Mouse (Mus musculus) liver, embryonic 11.5 days (tissue): ENCODE results near the gene Plxdc2. TPM values are rescaled to one million over a fixed set of nuclear protein-coding genes. Genes with fewer than 3 reads are reported as not detected.

Source experiments
- ATAC-seq: fragments of 200-750 bp; cut with Nextera tagmentation; replicated peaks from 2 replicates; pipeline ENCODE4 v1.8.0; 2017; ENCODE audit warnings: moderate number of reproducible peaks, mild to moderate bottlenecking, moderate TSS enrichment, moderate library complexity; ENCODE audit not compliant: low FRiP score
- DNase-seq: peaks from one replicate; pipeline ENCODE4 v3.0.0-alpha.2; 2017; ENCODE audit warnings: low spot score
- H3K27ac ChIP-seq: fragments of 300-500 bp; sonication (generic); 2 replicates; pipeline ENCODE4 v1.5.1; 2014; ENCODE audit warnings: mild to moderate bottlenecking, low read depth, low read length, control low read depth
- H3K27me3 ChIP-seq: fragments of 300-500 bp; sonication (generic); replicated peaks from 2 replicates; pipeline ENCODE4 v1.6.1; 2014; ENCODE audit warnings: low read length, mixed read lengths; ENCODE audit not compliant: control insufficient read depth, insufficient read depth
- H3K36me3 ChIP-seq: fragments of 300-500 bp; sonication (generic); 2 replicates; pipeline ENCODE4 v1.6.1; 2014; ENCODE audit warnings: mild to moderate bottlenecking, low read length, moderate library complexity, mixed read lengths; ENCODE audit not compliant: control insufficient read depth, insufficient read depth
- H3K4me1 ChIP-seq: fragments of 300-500 bp; sonication (generic); replicated peaks from 2 replicates; pipeline ENCODE4 v1.6.1; 2014; ENCODE audit warnings: low read length, mixed read lengths; ENCODE audit not compliant: control insufficient read depth, insufficient read depth
- H3K4me2 ChIP-seq: fragments of 300-500 bp; sonication (generic); 2 replicates; pipeline ENCODE4 v1.6.1; 2014; ENCODE audit warnings: mild to moderate bottlenecking, control low read depth, moderate library complexity
- H3K4me3 ChIP-seq: fragments of 300-500 bp; sonication (generic); 2 replicates; pipeline ENCODE4 v1.5.1; 2014; ENCODE audit warnings: low read depth, low read length, control low read depth
- H3K9ac ChIP-seq: fragments of 300-500 bp; sonication (generic); 2 replicates; pipeline ENCODE4 v1.6.1; 2014; ENCODE audit warnings: low read depth, low read length, control low read depth
- H3K9me3 ChIP-seq: fragments of 300-500 bp; sonication (generic); 2 replicates; pipeline ENCODE4 v1.6.1; 2016; ENCODE audit warnings: low read length, inconsistent platforms, mixed read lengths; ENCODE audit not compliant: control insufficient read depth
- WGBS: fragments of 180-500 bp; shearing (Covaris S2); extraction: QIAGEN DNeasy Blood & Tissue Kit; methylation state at CpG from one replicate; pipeline ENCODE4 v1.1.7; 2014; 5-methylcytosine and 5-hydroxymethylcytosine counted together
- polyA plus RNA-seq: library from polyadenylated mRNA; unstranded; fragments of >200 nt; fragmentation: Nextera tagmentation; extraction: Ambion mirVana; gene quantifications from 2 replicates; pipeline ENCODE4 v1.2.1, GENCODE M21; 2014

Gene Plxdc2
- polyA plus RNA-seq, 1 experiment from 2014 or later: 8.8 TPM

DNA sequence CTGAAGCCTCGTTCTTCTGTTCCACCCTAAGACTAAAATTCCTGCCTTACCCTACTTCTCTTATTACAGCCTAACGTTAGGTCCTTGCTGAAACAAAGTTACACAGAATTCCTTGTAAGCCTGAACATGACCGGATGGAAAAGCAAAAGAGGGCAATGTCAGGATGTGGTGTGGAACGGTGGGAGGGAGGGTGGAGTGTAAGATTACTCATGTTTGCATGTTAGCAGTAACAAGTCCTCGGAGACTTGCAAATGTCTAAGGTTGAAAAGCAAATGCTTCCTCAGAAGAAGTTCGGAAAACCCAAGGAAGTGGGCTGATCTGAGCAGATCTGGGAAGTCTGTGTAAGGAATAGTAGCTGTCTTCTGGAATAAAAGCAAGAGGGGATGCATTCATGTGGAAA is 353.8 kb downstream of the Plxdc2 start:
- ATAC-seq (no peak), DNase-seq (no peak)
- no peak overlapping the region for H3K4me2 ChIP-seq
- no peak overlapping the region for H3K4me3 ChIP-seq
- H3K9ac ChIP-seq: no peak overlapping the region
- WGBS: 73% methylated on average over 6 of the region's 6 CpGs
- no peaks in the 10 kb centered on the region for H3K27me3 ChIP-seq
- H3K36me3 ChIP-seq: no peaks in the 10 kb centered on the region
- no peaks in the 10 kb centered on the region for H3K9me3 ChIP-seq
- no peak overlapping the region for H3K27ac ChIP-seq
- no peaks in the 10 kb centered on the region for H3K4me1 ChIP-seq

DNA sequence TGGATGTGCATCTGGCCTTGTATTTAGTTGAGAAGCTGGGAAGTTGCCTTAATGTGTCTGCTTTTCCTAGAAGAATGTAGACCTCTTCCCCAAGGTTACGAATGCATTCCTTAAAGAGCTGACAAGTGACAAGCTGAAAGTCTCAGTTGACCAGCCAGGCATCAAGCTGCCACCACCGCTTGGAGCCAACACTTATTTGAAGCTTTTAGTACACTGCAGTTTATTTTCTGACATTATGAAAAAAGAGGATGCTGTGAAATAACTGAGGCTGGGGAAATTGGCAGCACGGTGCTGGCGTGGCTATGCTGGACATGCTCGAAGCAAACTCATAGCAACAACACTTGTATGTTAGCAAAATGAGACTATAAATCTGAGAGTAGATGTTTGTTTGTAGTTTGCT is 374.9 kb downstream of the Plxdc2 start:
- 77% methylated on average over 5 of the region's 5 CpGs for WGBS
- ATAC-seq (no peak), DNase-seq (no peak)

DNA sequence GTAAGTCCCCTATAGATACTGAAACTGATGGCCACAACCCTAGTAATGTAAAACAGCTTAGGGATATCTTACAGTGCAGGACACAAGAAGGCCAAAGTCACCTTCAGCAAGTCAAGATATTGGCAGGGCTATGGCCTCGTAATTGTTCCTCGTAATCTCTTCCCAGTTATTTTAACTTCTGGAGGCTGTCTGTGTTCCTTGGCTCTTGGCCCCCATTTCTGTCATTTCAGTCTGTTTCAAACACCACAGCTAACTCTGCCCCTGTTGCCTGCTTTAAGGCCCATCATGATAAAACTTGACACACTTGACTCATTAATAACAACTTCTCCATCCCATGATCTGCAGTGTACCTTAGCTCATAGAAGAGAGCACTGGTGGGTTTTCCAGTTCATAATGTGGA is 378.3 kb downstream of the Plxdc2 start:
- Histone ChIP-seq H3K9me3 (no peaks in the 10 kb centered on the region), H3K4me3 (no peak overlapping the region), H3K36me3 (no peaks in the 10 kb centered on the region), H3K27ac (no peak overlapping the region), H3K9ac (no peak overlapping the region), H3K4me1 (no peaks in the 10 kb centered on the region), H3K4me2 (no peak overlapping the region), H3K27me3 (no peaks in the 10 kb centered on the region)
- ATAC-seq (no peak), DNase-seq (no peak)
- 90% methylated on average over 2 of the region's 2 CpGs for WGBS

More for the DNA sequence above, 374.9 kb downstream of the Plxdc2 start:
- Histone ChIP-seq H3K36me3 (no peaks in the 10 kb centered on the region), H3K9me3 (no peaks in the 10 kb centered on the region), H3K27ac (no peak overlapping the region), H3K27me3 (no peaks in the 10 kb centered on the region), H3K4me2 (no peak overlapping the region), H3K4me1 (no peaks in the 10 kb centered on the region), H3K9ac (no peak overlapping the region), H3K4me3 (no peak overlapping the region)

DNA sequence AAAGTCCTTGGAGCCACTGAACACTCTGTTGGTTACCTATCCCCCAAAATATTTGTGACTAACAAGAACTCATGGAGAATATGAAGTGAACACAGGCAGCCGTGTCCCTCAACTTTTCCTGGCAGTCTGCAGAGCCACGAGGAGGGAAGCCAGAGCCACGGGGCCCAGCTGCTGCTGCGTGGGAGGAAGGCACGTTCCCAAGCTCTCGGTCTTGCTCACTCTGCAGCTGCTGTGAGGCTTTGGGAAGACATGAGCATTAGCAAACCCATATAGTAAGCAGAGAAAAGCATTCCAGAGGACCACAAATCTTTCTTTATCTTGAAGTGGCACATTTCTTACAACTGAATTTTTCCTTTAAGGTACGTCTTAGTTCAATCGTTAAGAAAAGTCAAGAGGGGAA is 382.1 kb downstream of the Plxdc2 start:
- no peak overlapping the region for H3K9ac ChIP-seq
- DNase-seq: no peak
- no peak overlapping the region for H3K27ac ChIP-seq
- WGBS: 27% methylated on average over 8 of the region's 8 CpGs
- H3K4me3 ChIP-seq: no peak overlapping the region
- H3K27me3 ChIP-seq: no peaks in the 10 kb centered on the region
- H3K4me2 ChIP-seq: no peak overlapping the region
- no peaks in the 10 kb centered on the region for H3K9me3 ChIP-seq
- H3K4me1 ChIP-seq: no peaks in the 10 kb centered on the region
- ATAC-seq: no peak
- no peaks in the 10 kb centered on the region for H3K36me3 ChIP-seq

DNA sequence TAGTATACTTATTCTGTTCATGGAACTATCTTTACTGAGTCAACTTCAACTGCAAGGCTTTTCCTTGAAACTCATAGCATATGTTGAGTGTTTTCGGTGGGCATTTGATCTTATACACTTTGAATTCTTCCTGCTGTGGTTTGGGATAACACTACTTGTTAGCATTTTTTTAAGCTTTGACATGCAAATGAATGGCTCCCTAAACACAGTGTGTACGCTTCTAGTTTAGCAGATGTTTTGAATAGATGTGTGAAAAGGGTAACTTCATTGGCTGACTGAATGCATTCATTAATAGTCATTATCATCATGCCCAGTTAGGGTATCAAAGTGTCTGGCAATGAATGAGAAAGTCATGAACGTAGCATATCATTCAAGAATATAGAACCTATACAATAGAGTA is 385.7 kb downstream of the Plxdc2 start:
- DNase-seq: no peak
- no peaks in the 10 kb centered on the region for H3K36me3 ChIP-seq
- no peaks in the 10 kb centered on the region for H3K9me3 ChIP-seq
- no peak overlapping the region for H3K4me2 ChIP-seq
- no peak overlapping the region for H3K27ac ChIP-seq
- no peaks in the 10 kb centered on the region for H3K4me1 ChIP-seq
- no peak for ATAC-seq
- 83% methylated on average over 3 of the region's 3 CpGs for WGBS
- no peaks in the 10 kb centered on the region for H3K27me3 ChIP-seq
- no peak overlapping the region for H3K4me3 ChIP-seq
- H3K9ac ChIP-seq: no peak overlapping the region

DNA sequence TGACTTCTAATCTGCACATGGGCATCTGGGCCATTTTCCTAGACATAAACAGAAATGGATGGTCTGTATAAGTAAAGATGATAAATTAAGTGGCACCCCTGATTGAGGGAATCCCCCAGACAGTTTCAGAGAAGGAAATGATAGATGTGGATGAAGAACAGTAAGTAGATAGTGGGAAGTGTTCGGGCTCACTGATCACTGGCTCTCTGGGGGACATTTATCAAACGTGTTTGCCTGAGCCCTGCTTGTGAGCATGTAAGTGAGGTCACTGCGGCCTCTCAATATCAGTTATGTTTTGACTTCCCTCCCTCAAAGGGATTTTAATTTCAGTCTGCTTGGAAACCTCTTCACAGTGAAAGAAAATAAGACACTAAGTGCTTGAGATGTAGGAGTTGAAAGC is 387.5 kb downstream of the Plxdc2 start:
- Histone ChIP-seq H3K4me3 (no peak overlapping the region), H3K27ac (no peak overlapping the region), H3K27me3 (no peaks in the 10 kb centered on the region), H3K9me3 (no peaks in the 10 kb centered on the region), H3K36me3 (no peaks in the 10 kb centered on the region), H3K9ac (no peak overlapping the region), H3K4me1 (no peaks in the 10 kb centered on the region), H3K4me2 (no peak overlapping the region)
- ATAC-seq: no peak
- DNase-seq: no peak
- WGBS: 50% methylated on average over 3 of the region's 3 CpGs

DNA sequence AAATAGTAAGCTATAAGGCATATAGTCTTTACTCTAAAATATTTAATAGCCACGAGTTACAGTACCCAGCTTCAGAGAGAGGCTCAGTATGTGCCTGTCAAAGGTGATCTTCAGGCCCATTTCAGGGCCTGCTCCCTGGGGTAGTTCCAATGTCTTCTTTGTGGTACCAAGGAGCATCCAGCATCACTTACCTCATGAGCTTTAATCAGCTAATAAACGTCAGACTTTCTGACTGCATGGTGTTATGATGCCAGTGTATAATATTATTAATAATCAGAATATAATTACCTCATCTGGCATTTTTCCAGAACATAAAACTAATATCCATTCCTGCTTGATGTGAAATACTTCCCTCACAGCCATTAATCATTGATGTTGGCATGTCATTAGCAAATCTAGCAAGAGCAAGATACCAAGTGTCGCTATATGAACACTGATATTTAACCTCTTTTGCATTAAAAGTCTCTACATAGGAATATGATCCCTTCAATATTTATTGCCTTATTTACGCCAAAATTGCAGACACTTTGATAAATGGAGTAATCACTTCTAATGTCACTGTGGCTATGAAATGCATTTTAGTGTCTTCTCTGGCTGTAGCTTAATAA is 393.3 kb downstream of the Plxdc2 start:
- no peak for DNase-seq

DNA sequence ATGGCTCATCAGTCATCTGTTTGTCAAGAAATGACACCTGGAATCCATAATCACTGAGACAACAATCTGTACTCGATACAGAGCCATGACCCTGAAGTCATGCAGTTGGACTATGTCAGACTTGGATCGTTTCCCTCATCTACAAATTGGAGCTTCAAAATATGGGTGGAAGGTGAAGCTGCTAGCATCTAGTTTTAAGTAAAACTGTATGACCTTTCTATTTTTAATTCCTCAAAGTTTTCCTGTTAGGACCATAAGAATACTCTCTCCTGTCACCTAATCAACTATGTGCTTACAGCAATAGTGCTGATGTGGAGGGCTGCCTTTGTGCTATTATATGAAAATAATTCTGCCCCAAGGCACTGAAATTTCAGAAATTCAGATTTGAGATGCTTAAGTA is 401.1 kb downstream of the Plxdc2 start:
- H3K36me3 ChIP-seq: no peaks in the 10 kb centered on the region
- no peaks in the 10 kb centered on the region for H3K27me3 ChIP-seq
- H3K4me2 ChIP-seq: no peak overlapping the region
- ATAC-seq: no peak
- H3K9ac ChIP-seq: no peak overlapping the region
- H3K4me3 ChIP-seq: no peak overlapping the region
- H3K9me3 ChIP-seq: no peaks in the 10 kb centered on the region
- no peaks in the 10 kb centered on the region for H3K4me1 ChIP-seq
- 74% methylated on average over 2 of the region's 2 CpGs for WGBS
- no peak for DNase-seq
- H3K27ac ChIP-seq: no peak overlapping the region

More for the DNA sequence above, 393.3 kb downstream of the Plxdc2 start:
- 81% methylated on average over 4 of the region's 4 CpGs for WGBS
- no peaks in the 10 kb centered on the region for H3K36me3 ChIP-seq
- H3K27ac ChIP-seq: no peak overlapping the region
- H3K4me1 ChIP-seq: no peaks in the 10 kb centered on the region
- H3K9me3 ChIP-seq: no peaks in the 10 kb centered on the region
- ATAC-seq: no peak
- H3K4me2 ChIP-seq: no peak overlapping the region
- no peaks in the 10 kb centered on the region for H3K27me3 ChIP-seq
- H3K4me3 ChIP-seq: no peak overlapping the region
- H3K9ac ChIP-seq: no peak overlapping the region

DNA sequence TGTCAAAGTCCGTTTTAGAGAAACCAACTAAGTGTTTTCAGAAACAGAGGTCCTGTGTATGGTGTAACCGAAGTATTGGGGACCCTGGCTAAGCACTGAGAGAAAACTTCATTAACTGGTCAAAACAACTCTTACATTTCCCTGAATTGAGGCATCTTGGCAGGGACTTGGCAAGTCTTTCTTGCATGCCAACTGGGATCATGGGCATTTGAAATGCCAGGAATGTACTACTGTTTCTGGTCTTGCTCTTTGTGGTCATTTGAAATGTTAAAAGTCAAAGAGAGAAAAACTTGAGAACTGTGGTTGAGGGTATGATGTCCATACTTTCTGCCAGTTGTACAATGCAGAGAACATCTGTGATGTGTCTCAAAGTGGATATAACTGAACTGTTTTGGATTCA is 403.7 kb downstream of the Plxdc2 start:
- Histone ChIP-seq H3K36me3 (no peaks in the 10 kb centered on the region), H3K9ac (no peak overlapping the region), H3K9me3 (no peaks in the 10 kb centered on the region), H3K4me1 (no peaks in the 10 kb centered on the region), H3K4me3 (no peak overlapping the region), H3K4me2 (no peak overlapping the region), H3K27me3 (no peaks in the 10 kb centered on the region), H3K27ac (no peak overlapping the region)
- DNase-seq (no peak), ATAC-seq (no peak)
- 87% methylated on average over 2 of the region's 2 CpGs for WGBS
